Mouse (Mus musculus): ENCODE measurements around the gene Slc35c1. TPM values are rescaled to one million over a fixed set of nuclear protein-coding genes. Genes with fewer than 3 reads are reported as not detected.

Slc35c1 gene
- total RNA-seq, 2 experiments from 2014 or later = 5.8 to 7.5 TPM

- no peak for DNase-seq
These were observed 15.4 kb upstream of the Slc35c1 start for GRCm38 (mm10) chr2:92475711-92476110.

- DNase-seq = no peak
These were observed 14.6 kb upstream of the Slc35c1 start for GRCm38 (mm10) chr2:92474920-92475319.

DNA sequence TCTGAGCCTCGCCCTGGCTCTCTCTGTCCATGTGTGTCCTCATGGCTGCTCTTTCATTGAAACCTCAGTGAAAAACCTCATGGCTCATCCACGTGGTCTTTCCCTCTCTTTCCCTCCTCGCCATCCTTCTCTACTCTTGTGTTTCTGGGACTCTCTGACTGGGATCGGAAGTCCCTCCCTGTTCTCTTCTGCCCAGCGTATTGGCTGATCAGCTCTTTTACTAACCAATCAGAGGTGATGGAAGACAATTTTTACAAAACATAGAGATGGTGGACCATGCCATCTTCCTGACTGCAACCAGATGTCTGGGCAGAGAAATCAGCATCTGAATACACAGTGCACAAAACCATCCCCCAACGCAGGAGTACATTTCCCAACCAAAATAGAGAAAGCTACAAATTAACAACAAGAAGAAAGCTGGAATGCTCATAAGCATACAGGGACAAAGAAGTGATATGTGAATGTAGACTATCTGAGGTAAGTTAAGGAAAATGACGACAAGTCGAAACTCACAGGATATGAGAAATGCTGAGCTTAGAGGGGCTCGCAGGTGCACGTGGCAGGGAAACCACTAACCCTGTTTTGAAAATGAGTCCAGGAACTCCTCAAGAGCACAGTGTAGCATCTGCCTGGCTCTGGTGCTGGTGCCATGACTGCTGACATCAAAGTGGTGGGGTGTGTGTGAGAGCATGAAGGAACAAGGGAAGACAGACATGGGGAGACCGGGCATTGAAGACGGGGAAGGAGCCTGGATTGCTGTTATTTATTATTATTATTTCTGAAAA lies 11.7 kb upstream of the Slc35c1 start:
- no peak for DNase-seq

DNA sequence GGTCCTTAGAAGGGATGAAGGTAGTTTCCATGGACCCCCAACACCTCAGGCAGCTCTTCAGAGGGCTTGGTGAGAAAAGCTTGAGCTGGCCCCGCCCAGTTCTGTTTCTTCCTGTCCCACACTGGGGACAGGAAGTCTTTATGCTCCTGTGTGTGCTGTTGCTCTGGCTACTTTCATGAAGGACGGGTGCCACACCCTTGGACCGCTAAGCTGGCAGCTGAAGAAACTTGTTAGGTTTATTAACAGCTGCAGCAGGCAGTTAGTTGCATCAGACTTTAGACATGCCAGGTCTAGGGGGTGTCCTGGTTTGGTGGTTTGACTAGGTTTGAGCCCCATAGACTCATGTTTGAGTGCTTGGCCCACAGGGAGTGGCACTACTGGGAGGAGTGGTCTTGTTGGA lies 4.4 kb upstream of the Slc35c1 start:
- DNase-seq = no peak

DNA sequence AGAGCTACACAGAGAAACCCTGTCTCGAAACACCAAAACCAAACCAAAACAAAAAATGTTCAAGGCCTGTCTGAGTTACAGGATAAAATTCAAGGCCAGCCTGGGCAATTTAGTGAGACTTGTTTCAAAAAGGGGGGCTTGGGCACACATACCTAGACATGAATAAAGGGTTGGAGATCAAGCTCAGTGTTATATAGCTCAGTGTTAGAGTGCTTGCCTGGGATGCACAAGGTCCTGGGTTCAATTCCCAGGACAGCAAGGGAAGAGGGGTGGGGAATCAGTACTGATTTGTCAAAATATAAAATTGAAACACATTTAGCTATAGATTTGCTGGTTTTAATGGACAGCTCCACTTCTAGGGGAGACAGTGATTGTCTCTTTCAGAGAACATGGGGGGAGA lies 877 bp upstream of the Slc35c1 start:
- no peak for DNase-seq

- peak; percentile 77 for DNase-seq
These were observed 1.0 kb downstream of the Slc35c1 start for GRCm38 (mm10) chr2:92459141-92459920.

DNA sequence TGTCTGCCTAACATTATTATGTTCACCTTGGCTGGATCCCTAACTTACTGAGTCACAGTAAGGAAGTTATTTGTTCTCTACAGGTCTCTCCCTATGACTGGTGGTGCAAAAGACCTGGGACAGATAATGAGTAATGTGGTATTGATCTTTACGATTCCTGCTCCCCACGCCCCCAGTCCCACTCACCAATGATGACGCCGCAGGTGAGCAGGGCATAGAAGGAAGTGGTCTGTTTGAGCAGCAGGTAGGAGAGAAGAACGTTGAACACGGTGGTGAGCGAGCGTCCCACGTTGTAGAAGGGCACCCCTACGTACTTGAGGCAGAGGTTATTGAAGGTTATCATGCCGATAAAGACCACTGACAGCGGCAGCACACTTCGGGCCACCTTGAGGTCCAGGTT lies 1.9 kb downstream of the Slc35c1 start:
- DNase-seq = no peak

DNA sequence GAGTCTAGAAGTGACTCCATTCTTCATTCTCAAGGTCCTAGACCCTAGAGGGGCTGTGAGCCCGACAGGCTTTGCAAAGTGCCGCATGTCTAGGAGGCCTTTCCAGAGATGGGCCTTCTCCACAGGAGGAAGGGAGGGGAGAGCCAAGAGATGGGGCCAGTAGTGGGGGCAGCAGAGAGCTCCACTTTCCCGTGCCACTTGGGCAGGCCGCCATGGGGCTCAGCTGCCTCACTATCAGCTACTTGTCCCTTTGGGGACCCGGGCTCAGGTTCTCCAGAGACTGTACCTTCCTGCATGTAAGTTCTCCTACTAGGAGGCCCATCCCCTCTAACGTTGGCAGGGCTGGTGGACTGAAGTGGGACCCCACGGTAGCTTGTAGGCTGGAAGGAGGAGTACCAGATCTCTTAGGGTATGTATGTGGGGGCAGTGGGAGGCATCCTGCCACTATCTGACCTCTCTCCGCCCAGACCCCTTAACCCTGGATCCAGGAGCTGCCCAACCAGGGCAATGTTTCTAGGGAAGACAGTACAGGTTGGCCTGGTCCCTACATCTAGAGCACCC lies 3.3 kb downstream of the Slc35c1 start:
- DNase-seq = no peak

DNA sequence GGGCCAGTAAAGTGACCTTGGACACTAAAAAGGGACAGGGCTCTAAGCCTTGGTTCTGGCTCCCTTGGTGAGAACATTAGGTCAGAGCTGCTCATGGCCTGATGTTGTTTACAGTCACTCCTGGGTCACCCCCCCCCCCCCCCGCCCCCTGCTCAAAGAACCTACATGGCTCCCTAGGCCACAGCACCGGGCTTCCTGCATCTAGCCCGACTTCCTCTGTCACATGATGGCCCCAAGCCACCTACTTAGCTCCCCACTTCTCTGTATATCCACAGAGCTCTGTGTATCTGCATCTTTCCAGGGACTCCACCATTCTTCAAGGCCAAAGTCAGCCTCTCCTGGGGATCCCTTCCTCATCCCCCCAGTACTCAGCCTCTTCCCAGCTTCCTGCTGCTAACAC lies 4.6 kb downstream of the Slc35c1 start:
- DNase-seq = no peak

GRCm38 (mm10) chr2:92454166-92454565 lies 6.2 kb downstream of the Slc35c1 start:
- DNase-seq = no peak

GRCm38 (mm10) chr2:92451126-92451525 lies 9.2 kb downstream of the Slc35c1 start:
- no peak for DNase-seq

- no peak for DNase-seq
These were observed 13.1 kb downstream of the Slc35c1 start for GRCm38 (mm10) chr2:92447121-92447740.

GRCm38 (mm10) chr2:92446656-92447055 lies 13.7 kb downstream of the Slc35c1 start:
- no peak for DNase-seq

DNA sequence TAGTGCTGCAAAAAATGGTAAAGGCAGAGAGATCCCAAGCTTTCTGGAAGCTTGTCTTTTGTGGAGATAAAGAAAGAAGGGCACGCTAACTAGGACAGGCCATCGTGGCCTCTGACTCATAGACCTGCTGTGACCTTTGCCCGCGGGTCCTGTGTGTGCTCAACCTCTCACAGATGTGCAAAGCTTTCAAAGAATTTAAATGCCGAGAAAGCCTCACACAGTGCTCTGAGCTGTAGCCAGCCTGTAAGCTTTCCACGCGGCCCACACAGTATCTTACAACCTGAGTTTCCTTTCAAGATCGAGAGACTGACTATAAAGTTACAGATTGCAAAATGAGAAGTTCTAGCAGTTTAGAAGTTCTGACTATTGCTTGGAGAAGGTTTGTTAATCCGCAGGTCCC lies 14.4 kb downstream of the Slc35c1 start:
- no peak for DNase-seq

GRCm38 (mm10) chr2:92444376-92444775 lies 16.0 kb downstream of the Slc35c1 start:
- no peak for DNase-seq

- no peak for DNase-seq
These were observed 17.0 kb downstream of the Slc35c1 start for GRCm38 (mm10) chr2:92443313-92443712.

GRCm38 (mm10) chr2:92442419-92443001 lies 17.8 kb downstream of the Slc35c1 start:
- DNase-seq = no peak

- no peak for DNase-seq
These were observed 19.9 kb downstream of the Slc35c1 start for GRCm38 (mm10) chr2:92440432-92440831.

GRCm38 (mm10) chr2:92438567-92438966 lies 21.8 kb downstream of the Slc35c1 start:
- DNase-seq = no peak

- peak; percentile 88 for DNase-seq
These were observed 22.5 kb downstream of the Slc35c1 start for GRCm38 (mm10) chr2:92437875-92438274.

DNA sequence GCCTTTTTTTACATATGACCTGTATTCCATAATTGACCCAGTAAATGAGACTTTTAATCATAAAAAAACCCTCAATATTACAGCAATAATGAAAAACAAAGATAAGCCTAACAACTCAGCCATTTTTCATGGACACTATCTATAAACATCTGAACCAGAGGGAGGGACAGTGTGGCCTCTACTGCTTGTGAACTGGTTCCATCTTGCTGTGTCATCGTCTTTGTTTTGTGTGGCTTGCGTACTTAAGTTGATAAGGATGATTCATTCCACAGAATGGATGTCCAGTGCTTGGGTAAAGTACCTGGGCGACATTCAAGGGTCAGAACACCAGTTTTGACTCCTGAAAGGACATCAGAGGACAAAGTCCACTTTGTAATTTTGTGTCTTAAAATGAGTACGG lies 23.0 kb downstream of the Slc35c1 start:
- no peak for DNase-seq

GRCm38 (mm10) chr2:92435023-92435422 lies 25.3 kb downstream of the Slc35c1 start:
- DNase-seq = no peak

DNA sequence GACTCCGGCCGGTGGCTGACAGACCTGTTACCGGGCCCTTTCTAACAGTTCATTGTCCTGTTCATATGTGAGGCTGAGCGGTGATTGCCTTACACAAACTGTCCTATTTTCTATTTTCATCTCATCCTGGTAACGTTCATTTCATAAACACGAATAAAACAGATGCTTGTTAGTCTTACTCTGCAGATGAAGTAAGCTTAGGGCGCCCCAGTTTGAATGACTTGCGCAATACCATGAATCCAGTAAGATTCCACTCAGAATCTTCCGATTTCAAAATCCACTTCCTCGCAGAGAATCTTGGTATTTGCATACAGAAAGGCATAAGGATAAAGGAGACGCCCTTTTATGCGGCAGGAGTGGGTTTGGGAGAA lies 26.0 kb downstream of the Slc35c1 start:
- no peak for DNase-seq
